In genomic region chr17:43557541-43558090, GRCm38 (mm10) we compare ENCODE assay signal across 9 mouse cellular contexts. TPM values are rescaled to one million over a fixed set of nuclear protein-coding genes. Genes with fewer than 3 reads are reported as not detected.
A peak's percentile ranks its signal among the peaks of the same experiment; 100 is the strongest.
DNase-seq lines count a peak whose midpoint lies in the region; ATAC-seq and TF ChIP-seq lines count a peak whose summit lies in the region.
"Had no signal": no experiment of that assay in that cellular context is flagged by ENCODE, and none has a peak within 500 bp of the region (broad histone marks: within the 10 kb centered on the region; RNA-seq: fewer than 3 reads in every experiment).

No protein-coding gene starts in this region.

- intact Hi-C loops in heart, postnatal 25 days (cut with DNase I) = no loop called here

- H3K36me3 ChIP-seq in ES-E14 (ENCODE audit: control insufficient read depth, insufficient read depth, low read length, poor library complexity, severe bottlenecking) = no peaks in the 10 kb centered on the region
- H3K36me3 ChIP-seq: embryonic facial prominence, embryonic 13.5 days; midbrain, embryonic 12.5 days had no signal

- in situ Hi-C loops in ES-E14 (cut with MboI; ENCODE audit: low sequenced_read_pairs in 2 of 2, unreplicated experiment in 2 of 2) = no loop called here

- H3K9ac ChIP-seq in ES-E14 (ENCODE audit: insufficient read depth, low read depth, low read length, poor library complexity, severe bottlenecking) = no peak overlapping the region
- H3K9ac ChIP-seq: embryonic facial prominence, embryonic 13.5 days; midbrain, embryonic 12.5 days had no signal

- no peak overlapping the region for H3K4me3 ChIP-seq in ES-E14 (ENCODE audit: insufficient read depth in 1 of 2, low read depth in 1 of 2, low read length in 2 of 2, poor library complexity in 1 of 2, severe bottlenecking in 1 of 2)
- H3K4me3 ChIP-seq in layer of hippocampus, adult 2 months = no peak overlapping the region
- H3K4me3 ChIP-seq: embryonic facial prominence, embryonic 13.5 days; midbrain, embryonic 12.5 days had no signal

- ATAC-seq in common myeloid progenitor, adult 5-6 weeks (replicated peaks; ENCODE audit: low read depth, poor library complexity, severe bottlenecking) = peak; percentile 92
- peak; percentile 97 for ATAC-seq in megakaryocyte progenitor cell, adult 5-6 weeks (replicated peaks; ENCODE audit: poor library complexity)

- DNase-seq in 3T3-L1 (ENCODE audit: low read depth, low spot score) = peak; percentile 69
- DNase-seq in ES-E14 (ENCODE audit: low read depth, low spot score) = no peak
- peak; percentile 38 for DNase-seq in heart, postnatal 25 days (ENCODE audit: low spot score)
- DNase-seq in layer of hippocampus, adult 2 months (ENCODE audit: low spot score in 2 of 2) = peak; percentile 50 to 71
- DNase-seq in spleen, adult 18-20 months = peak; percentile 16 to 32

- peaks cover 3 to 6% of the 10 kb centered on the region in 2 experiments; a peak in 2 of 4 replicates for H3K4me1 ChIP-seq in ES-E14 (ENCODE audit: control insufficient read depth in 2 of 2, insufficient read depth in 2 of 2, low read length in 2 of 2, poor library complexity in 1 of 2)
- H3K4me1 ChIP-seq: embryonic facial prominence, embryonic 13.5 days had no signal

- TF ChIP-seq CTCF in layer of hippocampus, adult 2 months (conservative IDR thresholded peaks at IDR 0.05) = no peak

- H3K27ac ChIP-seq in ES-E14 (ENCODE audit: insufficient read depth, low read depth, low read length, poor library complexity, severe bottlenecking) = no peak overlapping the region
- peak overlapping the region; percentile 44; the same call in 1 of the 2 replicates for H3K27ac ChIP-seq in layer of hippocampus, adult 2 months
- H3K27ac ChIP-seq: embryonic facial prominence, embryonic 13.5 days; midbrain, embryonic 12.5 days had no signal

- no peaks in the 10 kb centered on the region for H3K9me3 ChIP-seq in ES-E14 (ENCODE audit: control insufficient read depth, insufficient read depth, low read depth, low read length)
- H3K9me3 ChIP-seq: embryonic facial prominence, embryonic 13.5 days; midbrain, embryonic 12.5 days had no signal

TF ChIP-seq in ES-E14, 5 proteins besides CTCF, POLR2A, EP300 and RAD21:
- no peak for TF ChIP-seq ZC3H11A (IDR thresholded peaks at IDR 0.05; ENCODE audit: borderline replicate concordance, low read depth, low read length)
- 0 out of 2 replicates have a peak, but pooled peaks have one; percentile 21 for TF ChIP-seq MAFK (IDR thresholded peaks at IDR 0.05; ENCODE audit: insufficient read depth, low read depth, low read length)

RNA-seq across cellular contexts. Expression of gene Pla2g7, which starts 10.3 kb away (rescaled TPM):
- total RNA-seq in ES-E14 (2012; rRNA removed) = 4.2 and 5.7 TPM in 2 replicates
- total RNA-seq in common myeloid progenitor, adult 5-6 weeks (2017) = 0.46 TPM in 1 of 2 replicates, not detected in the other
- 1 to 10 TPM; 5.9 to 6.2 TPM for total RNA-seq in heart, postnatal 25 days (2021)
- total RNA-seq in layer of hippocampus, adult 2 months (2021) = 100 to 1,000 TPM; 106 to 116 TPM
- 1.3 and 2.0 TPM in 2 replicates for total RNA-seq in megakaryocyte progenitor cell, adult 5-6 weeks (2015)
- 0.88 and 3.2 TPM in 2 replicates for total RNA-seq in megakaryocyte progenitor cell, adult 5-6 weeks (2017)

RNA-seq across cellular contexts. Expression of gene Ankrd66, which starts 14.2 kb away (rescaled TPM):
- total RNA-seq in ES-E14 (2012; rRNA removed) = not detected in 2 replicates
- total RNA-seq in common myeloid progenitor, adult 5-6 weeks (2017) = not detected in 2 replicates
- total RNA-seq in heart, postnatal 25 days (2021) = not detected
- under 1 TPM; 0.37 to 0.38 TPM for total RNA-seq in layer of hippocampus, adult 2 months (2021)
- total RNA-seq in megakaryocyte progenitor cell, adult 5-6 weeks (2015) = not detected in 2 replicates
- not detected in 2 replicates for total RNA-seq in megakaryocyte progenitor cell, adult 5-6 weeks (2017)

RNA-seq across cellular contexts. Expression of gene Mep1a, which starts 55.0 kb away (rescaled TPM):
- not detected in 2 replicates for total RNA-seq in ES-E14 (2012; rRNA removed)
- not detected in 2 replicates for total RNA-seq in common myeloid progenitor, adult 5-6 weeks (2017)
- total RNA-seq in heart, postnatal 25 days (2021) = not detected
- total RNA-seq in layer of hippocampus, adult 2 months (2021) = not detected
- not detected in 2 replicates for total RNA-seq in megakaryocyte progenitor cell, adult 5-6 weeks (2015)
- total RNA-seq in megakaryocyte progenitor cell, adult 5-6 weeks (2017) = not detected in 2 replicates

Comparison
In these comparisons a context has a peak if more than half of its experiments do, and no peak if none do; other contexts are left out.
1. RNA of gene Pla2g7, which starts 10.3 kb away (total RNA-seq): 106 to 116 TPM in layer of hippocampus, adult 2 months; 5.9 to 6.2 TPM in heart, postnatal 25 days, 4.2 to 5.7 TPM in ES-E14, 0.88 to 3.2 TPM in megakaryocyte progenitor cell, adult 5-6 weeks and 0.46 TPM in common myeloid progenitor, adult 5-6 weeks; every median in the first group is over 10 times any median in the second.